Comparison of ENCODE assay signal across 21 mouse cellular contexts in genomic region chr6:14608076-14608475, GRCm38 (mm10).
DNase-seq lines count a peak whose midpoint lies in the region; ATAC-seq and TF ChIP-seq lines count a peak whose summit lies in the region.
"Had no signal": no experiment of that assay in that cellular context is flagged by ENCODE, and none has a peak within 500 bp of the region (broad histone marks: within the 10 kb centered on the region; RNA-seq: fewer than 3 reads in every experiment).

No protein-coding gene starts in this region.

- intact Hi-C loops in gastrocnemius, adult 2 months (cut with DNase I) = no loop called here

- ATAC-seq in frontal cortex, adult (ENCODE audit: low TSS enrichment) = peak; percentile 70
- ATAC-seq: activated CD4-positive, CD25-positive, alpha-beta regulatory T cell, adult 4 months; CD4-positive, CD25-positive, alpha-beta regulatory T cell, adult 4 months; forebrain, embryonic 13.5 days; forebrain, embryonic 15.5 days; Patski had no signal

- no peak for TF ChIP-seq CTCF in gastrocnemius, adult 2 months (IDR thresholded peaks at IDR 0.05)

- H3K27ac ChIP-seq in gastrocnemius, adult 2 months = peak overlapping the region; percentile 86
- H3K27ac ChIP-seq: embryonic facial prominence, embryonic 10.5 days; embryonic facial prominence, embryonic 12.5 days; forebrain, embryonic 13.5 days; forebrain, embryonic 15.5 days had no signal

- no peak for DNase-seq in frontal cortex, postnatal 14 days (ENCODE audit: low spot score in 2 of 2)
- no peak for DNase-seq in gastrocnemius, adult 2 months
- DNase-seq in gastrocnemius, postnatal 10 days = no peak
- peak; percentile 68 for DNase-seq in skeletal muscle tissue, adult 2 months (ENCODE audit: low read depth, low spot score)
- DNase-seq: adrenal gland, adult 8-10 months; adrenal gland, postnatal 14 days; adrenal gland, postnatal 36 days; B cell, adult 2 months; cerebellum, adult 11-12 months; cerebellum, adult 2 months; cerebellum, adult 9-10 months; cerebellum, postnatal 10 days; cerebellum, postnatal 25 days had no signal

- peak overlapping the region; percentile 71 for H3K4me3 ChIP-seq in gastrocnemius, adult 2 months
- H3K4me3 ChIP-seq: embryonic facial prominence, embryonic 10.5 days; embryonic facial prominence, embryonic 12.5 days; forebrain, embryonic 13.5 days; forebrain, embryonic 15.5 days had no signal
